In the genomic region with DNA sequence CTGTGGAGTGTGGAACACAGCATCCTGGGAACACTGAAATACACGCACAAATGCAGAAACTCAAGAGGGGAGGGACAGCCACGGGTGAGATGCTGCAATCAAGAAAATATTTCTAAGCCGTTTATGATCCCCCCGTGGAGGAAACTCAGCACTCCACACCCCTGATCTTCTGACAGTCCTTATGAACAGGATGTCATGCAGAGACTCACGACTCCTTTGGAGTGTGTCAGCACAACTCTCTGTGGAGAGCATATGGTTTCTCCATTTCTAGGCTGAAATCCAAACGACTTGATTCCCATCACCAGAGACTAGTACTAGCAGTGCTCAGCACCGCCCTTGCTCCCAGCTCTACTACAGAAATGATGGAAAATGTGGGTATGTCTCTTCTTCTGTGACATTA, we compare ENCODE assay signal across 14 mouse cellular contexts. TPM values are rescaled to one million over a fixed set of nuclear protein-coding genes. Genes with fewer than 3 reads are reported as not detected.
A peak's percentile ranks its signal among the peaks of the same experiment; 100 is the strongest.
DNase-seq lines count a peak whose midpoint lies in the region; ATAC-seq and TF ChIP-seq lines count a peak whose summit lies in the region.
"Had no signal": no experiment of that assay in that cellular context is flagged by ENCODE, and none has a peak within 500 bp of the region (broad histone marks: within the 10 kb centered on the region; RNA-seq: fewer than 3 reads in every experiment).

No protein-coding gene starts in this region.

- no peak for DNase-seq in heart, postnatal 10 days
- peak; percentile 14 to 64 for DNase-seq in left cerebral cortex, postnatal 25 days (ENCODE audit: low spot score in 2 of 2)
- no peak for DNase-seq in left cerebral cortex, postnatal 36 days (ENCODE audit: low spot score in 2 of 2)
- DNase-seq in cerebellum, adult 2 months, result peak; percentile 70 to 89
- DNase-seq in right cerebral cortex, postnatal 36 days (ENCODE audit: low spot score in 2 of 2), result no peak
- DNase-seq: thymus, postnatal 4 days had no signal

- H3K9ac ChIP-seq in heart, embryonic 12.5 days, result no peak overlapping the region
- H3K9ac ChIP-seq in forebrain, embryonic 16.5 days (replicated peaks; ENCODE audit: low read depth, low read length), result no peak overlapping the region
- H3K9ac ChIP-seq: liver, embryonic 14.5 days; midbrain, embryonic 12.5 days had no signal

- H3K27me3 ChIP-seq in heart, embryonic 12.5 days (replicated peaks), result no peaks in the 10 kb centered on the region
- no peaks in the 10 kb centered on the region for H3K27me3 ChIP-seq in cerebellum, adult 2 months (ENCODE audit: control insufficient read depth, insufficient read depth, low read length)
- H3K27me3 ChIP-seq in forebrain, embryonic 16.5 days (replicated peaks; ENCODE audit: control insufficient read depth, insufficient read depth, low read length), result no peaks in the 10 kb centered on the region
- H3K27me3 ChIP-seq: midbrain, embryonic 12.5 days had no signal

- TF ChIP-seq CTCF in cerebellum, adult 2 months (IDR thresholded peaks at IDR 0.05; ENCODE audit: borderline replicate concordance, insufficient read depth, low read depth, low read length), result no peak

- H3K36me3 ChIP-seq in heart, embryonic 12.5 days, result peaks cover 97% of the 10 kb centered on the region
- peaks cover 18% of the 10 kb centered on the region for H3K36me3 ChIP-seq in forebrain, embryonic 16.5 days (ENCODE audit: control insufficient read depth, insufficient read depth)

- no peak overlapping the region for H3K4me2 ChIP-seq in heart, embryonic 12.5 days
- no peak overlapping the region for H3K4me2 ChIP-seq in forebrain, embryonic 16.5 days (ENCODE audit: low read length)
- H3K4me2 ChIP-seq: midbrain, embryonic 12.5 days had no signal

- no peak for TF ChIP-seq POLR2A in cerebellum, adult 2 months (IDR thresholded peaks at IDR 0.05; ENCODE audit: borderline replicate concordance, insufficient read depth, low read length)

- intact Hi-C loops in heart, postnatal 10 days (cut with DNase I), result no loop called here
- intact Hi-C loops in left cerebral cortex, postnatal 25 days (cut with DNase I), result loop anchor here (5.0 kb wide), 1 partner anchor 94 kb away; no protein-coding TSS in a partner anchor
- intact Hi-C loops in left cerebral cortex, postnatal 36 days (cut with DNase I), result no loop called here

- 0 out of 2 replicates have a peak overlapping the region, but pooled peaks have one; percentile 35 for H3K27ac ChIP-seq in heart, embryonic 12.5 days (ENCODE audit: poor library complexity, severe bottlenecking)
- peak overlapping the region; percentile 88 for H3K27ac ChIP-seq in cerebellum, adult 2 months (ENCODE audit: insufficient read depth, low read length)
- H3K27ac ChIP-seq in forebrain, embryonic 16.5 days (ENCODE audit: low read length), result no peak overlapping the region; the same call in 1 of the 2 replicates
- H3K27ac ChIP-seq: liver, embryonic 14.5 days; midbrain, embryonic 12.5 days had no signal

- ATAC-seq in heart, embryonic 12.5 days (ENCODE audit: insufficient number of reproducible peaks, low FRiP score), result no peak
- ATAC-seq in forebrain, embryonic 16.5 days, result peak; percentile 87
- no peak for ATAC-seq in megakaryocyte, adult 5-6 weeks (ENCODE audit: poor library complexity, severe bottlenecking)

- 57% methylated on average over 7 of the region's 7 CpGs for WGBS in heart, embryonic 12.5 days
- WGBS in cerebellum, adult 2 months, result 11% methylated on average over 7 of the region's 7 CpGs
- WGBS in forebrain, embryonic 16.5 days, result 72% methylated on average over 7 of the region's 7 CpGs

- H3K4me1 ChIP-seq in heart, embryonic 12.5 days (replicated peaks), result peaks cover 61% of the 10 kb centered on the region
- H3K4me1 ChIP-seq in cerebellum, adult 2 months (ENCODE audit: control insufficient read depth, insufficient read depth, low read length), result peaks cover 54% of the 10 kb centered on the region
- H3K4me1 ChIP-seq in forebrain, embryonic 16.5 days (replicated peaks; ENCODE audit: control insufficient read depth, insufficient read depth, low read length), result peaks cover 5% of the 10 kb centered on the region; the same call in 1 of the 2 replicates
- H3K4me1 ChIP-seq: midbrain, embryonic 12.5 days had no signal

- no peak overlapping the region for H3K4me3 ChIP-seq in heart, embryonic 12.5 days
- H3K4me3 ChIP-seq in cerebellum, adult 2 months (replicated peaks; ENCODE audit: insufficient read depth, low read depth, low read length), result no peak overlapping the region
- no peak overlapping the region for H3K4me3 ChIP-seq in forebrain, embryonic 16.5 days (replicated peaks; ENCODE audit: low read length)
- H3K4me3 ChIP-seq: erythroblast, embryonic 14.5 days; midbrain, embryonic 12.5 days had no signal

- no peaks in the 10 kb centered on the region for H3K9me3 ChIP-seq in heart, embryonic 12.5 days (replicated peaks)
- H3K9me3 ChIP-seq in forebrain, embryonic 16.5 days (ENCODE audit: control insufficient read depth, low read length), result no peaks in the 10 kb centered on the region
- H3K9me3 ChIP-seq: midbrain, embryonic 12.5 days had no signal

RNA-seq across cellular contexts. Expression of a gene that starts 42.6 kb away (rescaled TPM):
- polyA plus RNA-seq in heart, embryonic 12.5 days (2016; fragmentation: Nextera tagmentation; extraction: Ambion mirVana), result 4.0 and 4.7 TPM in 2 replicates
- total RNA-seq in heart, postnatal 10 days (2021), result 1 to 10 TPM; 2.3 to 3.4 TPM
- 1 to 10 TPM in 1 of 2 experiments, under 1 TPM in 1; 0.87 to 1.9 TPM for total RNA-seq in left cerebral cortex, postnatal 25 days (2021)
- 1 to 10 TPM in 1 of 2 experiments, under 1 TPM in 1; 0.72 to 1.1 TPM for total RNA-seq in left cerebral cortex, postnatal 36 days (2021)
- 0.19 and 0.46 TPM in 2 replicates for polyA plus RNA-seq in cerebellum, adult 2 months (2012; rRNA removed)
- not detected in 2 replicates for polyA plus RNA-seq in forebrain, embryonic 16.5 days (2015; fragmentation: Nextera tagmentation; extraction: Ambion mirVana)
- total RNA-seq in megakaryocyte, adult 5-6 weeks (2015), result not detected in 2 replicates
- not detected in 2 replicates for total RNA-seq in megakaryocyte, adult 5-6 weeks (2017)
- total RNA-seq: layer of hippocampus, adult 18-20 months; neutrophil, adult 5-6 weeks had no signal
- polyA plus RNA-seq: erythroblast, embryonic 14.5 days; midbrain, embryonic 12.5 days had no signal

RNA-seq across cellular contexts. Expression of a gene that starts 51.2 kb away (rescaled TPM):
- polyA plus RNA-seq in heart, embryonic 12.5 days (2016; fragmentation: Nextera tagmentation; extraction: Ambion mirVana), result 293 and 312 TPM in 2 replicates
- 100 to 1,000 TPM; 180 to 214 TPM for total RNA-seq in heart, postnatal 10 days (2021)
- total RNA-seq in left cerebral cortex, postnatal 25 days (2021), result 10 to 100 TPM; 28.5 to 29.2 TPM
- total RNA-seq in left cerebral cortex, postnatal 36 days (2021), result 10 to 100 TPM; 27.0 to 27.7 TPM
- 18.1 and 19.7 TPM in 2 replicates for polyA plus RNA-seq in cerebellum, adult 2 months (2012; rRNA removed)
- polyA plus RNA-seq in forebrain, embryonic 16.5 days (2015; fragmentation: Nextera tagmentation; extraction: Ambion mirVana), result 11.9 TPM in 2 replicates
- 0.69 and 1.9 TPM in 2 replicates for total RNA-seq in megakaryocyte, adult 5-6 weeks (2015)
- total RNA-seq in megakaryocyte, adult 5-6 weeks (2017), result 3.7 and 5.7 TPM in 2 replicates

Comparison
In these comparisons a context has a peak if more than half of its experiments do, and no peak if none do; other contexts are left out.
1. DNase-seq: peak in left cerebral cortex, postnatal 25 days (2 of 2) and cerebellum, adult 2 months (2 of 2); none in heart, postnatal 10 days (0 of 2), left cerebral cortex, postnatal 36 days (0 of 2) and right cerebral cortex, postnatal 36 days (0 of 2).
2. RNA of a gene that starts 51.2 kb away (total RNA-seq): 180 to 214 TPM in heart, postnatal 10 days; 28.5 to 29.2 TPM in left cerebral cortex, postnatal 25 days, 27.0 to 27.7 TPM in left cerebral cortex, postnatal 36 days and 0.69 to 5.7 TPM in megakaryocyte, adult 5-6 weeks; every median in the first group is over 4 times any median in the second.